Mouse (Mus musculus) forebrain, embryonic 14.5 days (tissue): ENCODE data around the gene Chaf1b. TPM values are rescaled to one million over a fixed set of nuclear protein-coding genes. Genes with fewer than 3 reads are reported as not detected.

ENCODE experiments used
- ATAC-seq: fragments of 200-750 bp; cut with Nextera tagmentation; 2 replicates; pipeline ENCODE4 v1.8.0; 2017; ENCODE audit warnings: mild to moderate bottlenecking, moderate library complexity
- DNase-seq: peaks from one replicate; pipeline ENCODE4 v3.0.0-alpha.2; 2015; ENCODE audit warnings: low spot score
- H3K27ac ChIP-seq: fragments of 300-500 bp; sonication (generic); 2 replicates; pipeline ENCODE4 v1.5.1; 2014; ENCODE audit warnings: low read depth, mild to moderate bottlenecking, control low read depth, low read length, moderate library complexity
- H3K27me3 ChIP-seq: fragments of 300-500 bp; sonication (generic); replicated peaks from 2 replicates; pipeline ENCODE4 v1.6.1; 2014; ENCODE audit warnings: low read length, control low read depth, mixed read lengths; ENCODE audit not compliant: control insufficient read depth, insufficient read depth
- H3K36me3 ChIP-seq: fragments of 300-500 bp; sonication (generic); 2 replicates; pipeline ENCODE4 v1.6.1; 2014; ENCODE audit warnings: low read length, control low read depth; ENCODE audit not compliant: control insufficient read depth, insufficient read depth
- H3K4me1 ChIP-seq: fragments of 300-500 bp; sonication (generic); 2 replicates; pipeline ENCODE4 v1.6.1; 2014; ENCODE audit warnings: antibody characterized with exemption, low read length, control low read depth; ENCODE audit not compliant: control insufficient read depth, insufficient read depth
- H3K4me2 ChIP-seq: fragments of 300-500 bp; sonication (generic); 2 replicates; pipeline ENCODE4 v1.6.1; 2014; ENCODE audit warnings: mild to moderate bottlenecking, control low read depth, low read length
- H3K4me3 ChIP-seq: fragments of 300-500 bp; sonication (generic); 2 replicates; pipeline ENCODE4 v1.5.1; 2014; ENCODE audit warnings: low read depth, low read length, control low read depth
- H3K9ac ChIP-seq: fragments of 300-500 bp; sonication (generic); 2 replicates; pipeline ENCODE4 v1.6.1; 2014; ENCODE audit warnings: mild to moderate bottlenecking, low read length, control low read depth, moderate library complexity
- H3K9me3 ChIP-seq: fragments of 300-500 bp; sonication (generic); replicated peaks from 2 replicates; pipeline ENCODE4 v1.6.1; 2016; ENCODE audit warnings: low read length, control low read depth, mixed read lengths; ENCODE audit not compliant: control insufficient read depth
- WGBS: fragments of 180-500 bp; shearing (Covaris S2); extraction: QIAGEN DNeasy Blood & Tissue Kit; methylation state at CpG from one replicate; pipeline ENCODE4 v1.1.7; 2014; 5-methylcytosine and 5-hydroxymethylcytosine counted together
- polyA plus RNA-seq: library from polyadenylated mRNA; unstranded; fragments of >200 nt; fragmentation: Nextera tagmentation; extraction: Ambion mirVana; gene quantifications from 2 replicates; pipeline ENCODE4 v1.2.1, GENCODE M21; 2014

Chaf1b gene
- polyA plus RNA-seq, 1 experiment from 2014 or later: 56.4 TPM

- Histone ChIP-seq H3K27me3 (no peaks in the 10 kb centered on the region), H3K4me2 (peak overlapping the region; percentile 83), H3K36me3 (peaks cover 15% of the 10 kb centered on the region; the same call in 1 of the 2 replicates), H3K4me3 (peak overlapping the region; percentile 69), H3K9ac (peak overlapping the region; percentile 72), H3K9me3 (no peaks in the 10 kb centered on the region), H3K4me1 (peaks cover 6% of the 10 kb centered on the region; the same call in 1 of the 2 replicates), H3K27ac (no peak overlapping the region)
- ATAC-seq (peak; percentile 65), DNase-seq (peak; percentile 48)
- WGBS: under 1% methylated on average over 43 of the region's 43 CpGs
Observed at GRCm38 (mm10) chr16:93884086-93884721, 503 bp downstream of the Chaf1b start.

- no peak for ATAC-seq
- peak overlapping the region; percentile 83 for H3K4me2 ChIP-seq
- peaks cover 6% of the 10 kb centered on the region; the same call in 1 of the 2 replicates for H3K4me1 ChIP-seq
- no peak overlapping the region for H3K27ac ChIP-seq
- no peak for DNase-seq
- H3K9me3 ChIP-seq: no peaks in the 10 kb centered on the region
- H3K36me3 ChIP-seq: peaks cover 21% of the 10 kb centered on the region; the same call in 1 of the 2 replicates
- peak overlapping the region; percentile 69 for H3K4me3 ChIP-seq
- peak overlapping the region; percentile 72 for H3K9ac ChIP-seq
- no peaks in the 10 kb centered on the region for H3K27me3 ChIP-seq
- WGBS: 45% methylated on average over 5 of the region's 5 CpGs
Observed at GRCm38 (mm10) chr16:93884722-93885113, 1.0 kb downstream of the Chaf1b start.

- Histone ChIP-seq H3K27me3 (no peaks in the 10 kb centered on the region), H3K4me1 (peaks cover 6% of the 10 kb centered on the region; the same call in 1 of the 2 replicates), H3K36me3 (peaks cover 53% of the 10 kb centered on the region), H3K27ac (no peak overlapping the region), H3K4me3 (no peak overlapping the region), H3K4me2 (no peak overlapping the region), H3K9me3 (no peaks in the 10 kb centered on the region), H3K9ac (no peak overlapping the region)
- DNase-seq: no peak
- WGBS: 94% methylated on average over 6 of the region's 6 CpGs
- ATAC-seq: no peak
Observed at GRCm38 (mm10) chr16:93888481-93888880, 4.8 kb downstream of the Chaf1b start.

- 90% methylated on average over 12 of the region's 12 CpGs for WGBS
- peaks cover 65% of the 10 kb centered on the region for H3K36me3 ChIP-seq
Observed at GRCm38 (mm10) chr16:93890948-93891604, 7.4 kb downstream of the Chaf1b start.

GRCm38 (mm10) chr16:93893285-93893684 is 9.6 kb downstream of the Chaf1b start:
- Histone ChIP-seq H3K4me1 (no peaks in the 10 kb centered on the region), H3K36me3 (peaks cover 60% of the 10 kb centered on the region), H3K9ac (no peak overlapping the region), H3K4me2 (no peak overlapping the region), H3K27me3 (no peaks in the 10 kb centered on the region), H3K9me3 (no peaks in the 10 kb centered on the region), H3K27ac (no peak overlapping the region), H3K4me3 (no peak overlapping the region)
- DNase-seq (no peak), ATAC-seq (no peak)
- 87% methylated on average over 5 of the region's 5 CpGs for whole genome bisulfite sequencing

More at GRCm38 (mm10) chr16:93890948-93891604, 7.4 kb downstream of the Chaf1b start:
- no peak for DNase-seq
- Histone ChIP-seq H3K27me3 (no peaks in the 10 kb centered on the region), H3K4me3 (no peak overlapping the region), H3K9ac (no peak overlapping the region), H3K4me1 (no peaks in the 10 kb centered on the region), H3K4me2 (no peak overlapping the region), H3K27ac (no peak overlapping the region), H3K9me3 (no peaks in the 10 kb centered on the region)
- no peak for ATAC-seq

GRCm38 (mm10) chr16:93903027-93903426 is 19.3 kb downstream of the Chaf1b start:
- 80% methylated on average over 6 of the region's 6 CpGs for WGBS
- Histone ChIP-seq H3K4me3 (no peak overlapping the region), H3K9ac (no peak overlapping the region), H3K4me2 (no peak overlapping the region), H3K27me3 (no peaks in the 10 kb centered on the region), H3K36me3 (peaks cover 37% of the 10 kb centered on the region; the same call in 1 of the 2 replicates), H3K4me1 (no peaks in the 10 kb centered on the region), H3K9me3 (no peaks in the 10 kb centered on the region), H3K27ac (no peak overlapping the region)
- ATAC-seq (no peak), DNase-seq (no peak)

- no peak overlapping the region for H3K9ac ChIP-seq
- H3K27ac ChIP-seq: no peak overlapping the region; the same call in 1 of the 2 replicates
- H3K4me2 ChIP-seq: no peak overlapping the region
- no peaks in the 10 kb centered on the region for H3K4me1 ChIP-seq
- peak; percentile 64 for DNase-seq
- H3K36me3 ChIP-seq: peaks cover 18% of the 10 kb centered on the region; the same call in 1 of the 2 replicates
- H3K27me3 ChIP-seq: no peaks in the 10 kb centered on the region
- peak; percentile 71 for ATAC-seq
- no peak overlapping the region for H3K4me3 ChIP-seq
- no peaks in the 10 kb centered on the region for H3K9me3 ChIP-seq
- 64% methylated on average over 11 of the region's 11 CpGs for WGBS
Observed at GRCm38 (mm10) chr16:93906156-93907014, 22.7 kb downstream of the Chaf1b start.

- no peak for DNase-seq
- 77% methylated on average over 5 of the region's 5 CpGs for WGBS
- Histone ChIP-seq H3K4me3 (no peak overlapping the region), H3K27ac (no peak overlapping the region), H3K4me2 (no peak overlapping the region), H3K36me3 (peaks cover 10% of the 10 kb centered on the region; the same call in 1 of the 2 replicates), H3K27me3 (no peaks in the 10 kb centered on the region), H3K4me1 (no peaks in the 10 kb centered on the region), H3K9ac (no peak overlapping the region), H3K9me3 (no peaks in the 10 kb centered on the region)
- no peak for ATAC-seq
Observed at GRCm38 (mm10) chr16:93907761-93908160, 24.1 kb downstream of the Chaf1b start.
